Mouse (Mus musculus) embryonic fibroblast, embryonic 13.5 days (primary cell): ENCODE data around the gene Lrrc42.

Experiments used
- CTCF ChIP-seq: IDR thresholded peaks from 2 replicates; pipeline ENCODE4 v1.5.1; 2011; ENCODE audit warnings: mild to moderate bottlenecking, control low read depth, low read length, moderate library complexity, borderline replicate concordance; ENCODE audit not compliant: insufficient read depth
- POLR2A ChIP-seq: IDR thresholded peaks from 2 replicates; pipeline ENCODE4 v1.6.1; 2011; ENCODE audit warnings: low read depth, mild to moderate bottlenecking, control low read depth, low read length, moderate library complexity

- TF ChIP-seq POLR2A (no peak), CTCF (no peak)
Observed at GRCm38 (mm10) chr4:107292273-107292662, 38.9 kb upstream of the Lrrc42 start.
